Mouse (Mus musculus) midbrain, embryonic 10.5 days (tissue): ENCODE measurements at regions not wholly inside any gene's neighbourhood (a gene's known extent, or its start where the extent isn't known, plus 50 kb on each side); places are given as distances from the start of the nearest gene placed in this dataset.

ENCODE experiments used
- DNase-seq: peaks from one replicate; pipeline ENCODE4 v3.0.0-alpha.2; 2017; ENCODE audit warnings: low spot score
- H3K27ac ChIP-seq: fragments of 300-500 bp; sonication (generic); replicated peaks from 2 replicates; pipeline ENCODE4 v1.5.1; 2016; ENCODE audit warnings: mild to moderate bottlenecking
- H3K27me3 ChIP-seq: fragments of 300-500 bp; sonication (generic); 2 replicates; pipeline ENCODE4 v1.6.1; 2016; ENCODE audit warnings: low read depth, mild to moderate bottlenecking; ENCODE audit not compliant: poor library complexity, severe bottlenecking
- H3K36me3 ChIP-seq: fragments of 300-500 bp; sonication (generic); 2 replicates; pipeline ENCODE4 v1.6.1; 2016; ENCODE audit warnings: mild to moderate bottlenecking, moderate library complexity
- H3K4me1 ChIP-seq: fragments of 300-500 bp; sonication (generic); 2 replicates; pipeline ENCODE4 v1.6.1; 2016
- H3K4me3 ChIP-seq: fragments of 300-500 bp; sonication (generic); 2 replicates; pipeline ENCODE4 v1.5.1; 2016; ENCODE audit warnings: mild to moderate bottlenecking, moderate library complexity
- H3K9me3 ChIP-seq: fragments of 300-500 bp; sonication (generic); replicated peaks from 2 replicates; pipeline ENCODE4 v1.6.1; 2016; ENCODE audit warnings: mild to moderate bottlenecking
- WGBS: fragments of 180-500 bp; shearing (Covaris S2); methylation state at CpG from one replicate; pipeline ENCODE4 v1.1.7; 2016; 5-methylcytosine and 5-hydroxymethylcytosine counted together

DNA sequence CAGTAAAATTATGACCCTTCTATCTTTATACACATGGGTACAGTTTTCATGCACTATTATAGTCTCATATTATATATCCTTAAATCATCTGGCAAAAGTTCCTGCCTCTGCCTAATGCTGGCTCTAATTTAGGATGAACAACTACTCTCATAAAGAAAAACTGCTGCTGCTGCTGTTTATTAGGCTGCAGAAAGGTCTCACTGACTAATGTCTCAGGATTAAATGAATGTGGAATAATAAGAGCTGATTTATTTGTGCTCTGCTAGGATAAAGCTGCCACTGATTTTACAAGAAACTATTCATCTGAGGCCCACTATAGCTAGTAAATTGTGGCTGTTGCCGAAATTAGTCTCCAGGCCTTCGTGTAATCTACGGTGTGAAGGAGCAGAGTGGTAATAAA lies 590.0 kb downstream of the Psat1 start:
- H3K27ac ChIP-seq = no peak overlapping the region
- H3K4me1 ChIP-seq = no peaks in the 10 kb centered on the region
- H3K4me3 ChIP-seq = no peak overlapping the region
- no peaks in the 10 kb centered on the region for H3K36me3 ChIP-seq
- no peaks in the 10 kb centered on the region for H3K27me3 ChIP-seq
- DNase-seq = no peak
- WGBS = 91% methylated on average over 3 of the region's 3 CpGs
- H3K9me3 ChIP-seq = no peaks in the 10 kb centered on the region

DNA sequence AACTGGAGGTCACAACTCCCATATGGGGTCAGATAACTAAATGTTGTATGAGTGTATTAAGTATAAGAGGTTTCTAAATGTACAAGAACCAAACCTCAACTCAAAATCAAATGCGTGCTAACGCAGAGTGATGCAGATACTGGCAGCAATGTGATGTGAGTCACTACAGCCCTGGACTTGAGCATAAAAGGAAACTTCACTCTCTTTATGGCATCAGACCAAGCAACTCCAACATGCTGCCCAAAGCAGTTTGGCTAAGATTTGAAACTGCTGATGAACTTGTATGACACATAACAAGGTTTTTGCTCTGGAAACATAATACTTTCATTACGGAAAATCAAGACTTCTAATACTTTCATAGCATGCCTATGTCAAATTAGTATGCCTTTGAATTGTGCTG lies 598.8 kb downstream of the Psat1 start:
- DNase-seq = no peak
- H3K36me3 ChIP-seq = no peaks in the 10 kb centered on the region
- 93% methylated on average over 3 of the region's 3 CpGs for WGBS

DNA sequence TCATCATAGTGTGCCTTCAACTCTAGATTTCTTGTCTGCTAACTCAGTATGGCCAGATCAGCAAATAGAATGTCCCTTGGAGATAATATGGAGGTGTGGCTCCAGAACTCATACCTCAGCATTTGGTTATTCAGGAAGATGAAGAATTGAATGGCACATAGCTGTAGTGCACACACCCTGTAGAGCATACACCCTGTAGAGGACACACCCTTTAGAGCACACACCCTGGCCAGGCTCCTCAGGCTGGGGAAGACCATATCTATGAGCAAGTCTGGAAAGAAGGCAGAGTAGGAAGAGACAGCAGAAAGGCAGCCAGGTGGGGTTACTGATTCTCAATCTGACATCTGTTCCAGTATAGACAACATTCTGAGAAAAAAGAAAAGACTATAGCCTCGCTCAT lies 604.9 kb downstream of the Psat1 start:
- no peak for DNase-seq
- H3K4me3 ChIP-seq = no peak overlapping the region
- H3K36me3 ChIP-seq = no peaks in the 10 kb centered on the region
- H3K27ac ChIP-seq = no peak overlapping the region
- WGBS = 100% methylated on average over 1 of the region's 1 CpGs
- peaks cover 9% of the 10 kb centered on the region; the same call in 1 of the 2 replicates for H3K4me1 ChIP-seq
- no peaks in the 10 kb centered on the region for H3K27me3 ChIP-seq
- no peaks in the 10 kb centered on the region for H3K9me3 ChIP-seq

More for the DNA sequence above, 598.8 kb downstream of the Psat1 start:
- H3K27me3 ChIP-seq = no peaks in the 10 kb centered on the region
- no peak overlapping the region for H3K4me3 ChIP-seq
- no peaks in the 10 kb centered on the region for H3K4me1 ChIP-seq
- no peak overlapping the region for H3K27ac ChIP-seq
- no peaks in the 10 kb centered on the region for H3K9me3 ChIP-seq

DNA sequence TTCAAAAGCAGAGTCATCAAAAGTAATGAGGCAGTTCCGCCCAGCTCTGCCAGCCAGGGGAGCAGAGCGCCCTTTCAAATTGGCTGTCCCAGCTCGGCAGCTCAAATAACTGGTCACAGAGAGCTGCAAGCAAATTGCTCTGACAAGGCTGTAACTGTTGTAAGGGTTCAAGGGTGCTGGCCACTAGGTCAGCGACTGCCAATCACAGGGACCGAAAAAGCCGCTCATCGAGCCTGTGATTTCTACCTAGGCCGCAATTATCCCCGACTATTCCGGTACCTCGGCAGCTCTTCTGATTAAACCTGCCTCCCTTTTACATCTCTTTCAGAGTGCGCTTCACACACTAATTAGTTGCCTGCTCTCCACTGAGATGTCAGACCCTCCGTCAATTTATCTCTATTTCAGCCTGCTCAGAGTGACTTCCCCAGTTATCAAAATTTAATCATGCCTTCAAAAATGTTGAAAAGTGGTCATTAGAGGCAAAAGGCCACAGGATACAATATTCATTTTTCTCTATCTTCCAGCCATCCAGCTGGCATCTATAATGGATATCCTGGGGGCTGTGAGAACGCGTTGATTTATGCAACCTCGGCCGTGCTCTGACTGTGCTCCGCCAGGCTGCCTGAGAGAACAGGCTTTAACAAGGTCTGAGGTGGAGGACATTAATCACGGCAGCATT lies 606.7 kb downstream of the Psat1 start:
- no peak overlapping the region for H3K4me3 ChIP-seq
- H3K9me3 ChIP-seq = no peaks in the 10 kb centered on the region
- H3K4me1 ChIP-seq = peaks cover 9% of the 10 kb centered on the region; the same call in 1 of the 2 replicates
- H3K27ac ChIP-seq = no peak overlapping the region
- 65% methylated on average over 19 of the region's 19 CpGs for WGBS
- no peaks in the 10 kb centered on the region for H3K36me3 ChIP-seq
- no peaks in the 10 kb centered on the region for H3K27me3 ChIP-seq
- DNase-seq = no peak

DNA sequence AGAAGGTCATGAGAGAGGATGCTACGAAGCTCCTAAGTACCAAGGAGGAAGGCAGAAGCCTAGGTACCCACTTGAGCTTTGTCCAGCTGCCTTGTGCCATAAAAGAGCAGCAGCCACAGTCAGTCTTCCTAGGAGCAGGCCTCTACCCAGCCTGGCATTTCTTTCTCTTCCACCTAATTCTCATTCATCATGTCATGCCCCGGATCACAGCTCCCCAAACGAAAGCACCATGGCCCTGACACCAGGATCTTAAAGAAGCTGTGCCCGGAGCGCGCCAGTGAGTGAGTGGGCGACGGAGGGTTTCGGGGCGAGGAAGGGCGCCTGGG lies 607.2 kb downstream of the Psat1 start:
- DNase-seq = no peak
- no peaks in the 10 kb centered on the region for H3K27me3 ChIP-seq
- H3K9me3 ChIP-seq = no peaks in the 10 kb centered on the region
- WGBS = 69% methylated on average over 11 of the region's 11 CpGs
- no peak overlapping the region for H3K4me3 ChIP-seq
- H3K27ac ChIP-seq = no peak overlapping the region
- peaks cover 9% of the 10 kb centered on the region; the same call in 1 of the 2 replicates for H3K4me1 ChIP-seq
- no peaks in the 10 kb centered on the region for H3K36me3 ChIP-seq

DNA sequence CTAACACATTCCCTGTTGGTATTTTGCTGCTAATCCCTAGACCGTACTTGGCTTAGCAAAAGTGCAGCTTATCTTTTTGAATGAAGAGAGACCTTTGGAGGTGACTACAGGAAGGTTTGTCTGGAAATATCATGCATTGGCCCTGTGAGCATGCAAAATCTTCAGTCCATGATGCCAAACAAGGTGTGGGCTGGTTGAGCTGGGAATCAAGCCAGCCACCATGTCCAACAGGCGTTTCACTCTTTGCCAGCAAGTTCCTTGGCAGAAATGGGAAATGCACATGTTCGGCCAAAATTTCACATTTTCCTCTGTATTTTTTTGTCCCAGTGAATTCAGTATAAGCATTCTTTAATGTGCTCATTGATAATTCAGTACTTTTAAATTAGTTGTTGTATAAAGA lies 617.0 kb downstream of the Psat1 start:
- no peaks in the 10 kb centered on the region for H3K4me1 ChIP-seq
- WGBS = 84% methylated on average over 3 of the region's 3 CpGs
- H3K27me3 ChIP-seq = no peaks in the 10 kb centered on the region
- H3K4me3 ChIP-seq = no peak overlapping the region
- H3K27ac ChIP-seq = no peak overlapping the region
- H3K36me3 ChIP-seq = no peaks in the 10 kb centered on the region
- H3K9me3 ChIP-seq = no peaks in the 10 kb centered on the region
- DNase-seq = no peak

DNA sequence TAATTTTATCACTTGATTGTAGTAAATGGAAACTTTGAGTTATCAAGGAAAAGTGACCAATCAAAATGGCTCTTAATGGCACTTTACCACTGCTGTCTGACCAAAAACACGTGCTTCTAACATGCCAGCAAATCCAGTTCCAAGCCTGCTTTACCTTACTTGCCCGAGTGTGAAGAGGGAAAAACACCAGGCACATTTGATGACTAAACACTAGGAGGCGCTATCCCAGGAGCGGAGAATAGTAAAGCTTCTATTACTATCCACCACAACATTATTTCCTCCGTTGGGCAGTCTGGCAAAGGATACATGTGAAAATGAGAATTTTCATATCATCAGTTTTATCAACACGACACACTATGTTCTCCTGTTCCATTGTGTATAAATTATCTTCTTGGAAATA lies 647.7 kb downstream of the Psat1 start:
- H3K36me3 ChIP-seq = no peaks in the 10 kb centered on the region
- H3K27me3 ChIP-seq = no peaks in the 10 kb centered on the region
- H3K4me1 ChIP-seq = no peaks in the 10 kb centered on the region
- no peak for DNase-seq
- no peaks in the 10 kb centered on the region for H3K9me3 ChIP-seq
- no peak overlapping the region for H3K27ac ChIP-seq
- 44% methylated on average over 6 of the region's 6 CpGs for WGBS
- no peak overlapping the region for H3K4me3 ChIP-seq

DNA sequence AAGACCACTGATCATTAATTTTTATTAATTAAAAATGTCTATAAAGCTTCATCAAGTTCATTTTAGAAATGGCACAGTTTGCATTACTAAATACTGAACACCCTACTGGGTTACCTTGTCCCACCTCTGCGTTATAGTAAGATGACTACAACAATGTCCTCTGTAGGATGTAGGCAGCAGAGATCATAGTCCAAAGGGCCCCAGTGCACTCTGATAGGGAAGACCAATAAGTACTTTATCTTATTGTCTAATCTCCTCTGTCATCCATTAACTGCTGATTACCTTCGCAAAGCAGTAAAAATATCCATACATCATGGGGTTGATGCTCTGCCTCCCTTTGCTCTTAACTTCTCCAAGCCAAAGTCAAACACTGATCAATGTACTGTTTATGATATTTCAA lies 662.1 kb downstream of the Psat1 start:
- Histone ChIP-seq H3K27me3 (no peaks in the 10 kb centered on the region), H3K4me1 (no peaks in the 10 kb centered on the region), H3K4me3 (no peak overlapping the region), H3K36me3 (no peaks in the 10 kb centered on the region), H3K27ac (no peak overlapping the region), H3K9me3 (no peaks in the 10 kb centered on the region)
- no peak for DNase-seq
- WGBS = 92% methylated on average over 2 of the region's 2 CpGs

DNA sequence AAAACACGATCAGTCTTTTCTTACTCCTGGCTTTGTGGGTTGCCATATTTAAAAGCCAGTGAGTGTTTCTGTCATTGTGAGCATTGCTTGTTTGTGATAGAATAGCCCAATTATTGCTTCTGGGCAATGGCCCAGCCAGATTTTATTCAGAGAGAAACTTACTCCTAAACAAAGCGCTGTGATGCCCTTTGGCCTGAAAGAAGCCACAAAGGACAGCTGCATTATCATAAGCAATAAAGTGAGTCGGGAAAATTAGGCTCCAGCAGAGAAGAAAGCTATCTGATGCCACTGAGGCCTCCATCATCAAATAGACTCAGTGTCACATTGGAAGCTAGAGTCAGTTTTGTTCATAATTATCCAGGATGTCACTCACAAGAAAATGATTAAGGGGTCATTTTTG lies 644.9 kb upstream of the Tle4 start:
- Histone ChIP-seq H3K9me3 (no peaks in the 10 kb centered on the region), H3K27ac (no peak overlapping the region), H3K4me3 (no peak overlapping the region), H3K27me3 (no peaks in the 10 kb centered on the region), H3K36me3 (no peaks in the 10 kb centered on the region), H3K4me1 (no peaks in the 10 kb centered on the region)
- no peak for DNase-seq
- 67% methylated on average over 3 of the region's 3 CpGs for WGBS

DNA sequence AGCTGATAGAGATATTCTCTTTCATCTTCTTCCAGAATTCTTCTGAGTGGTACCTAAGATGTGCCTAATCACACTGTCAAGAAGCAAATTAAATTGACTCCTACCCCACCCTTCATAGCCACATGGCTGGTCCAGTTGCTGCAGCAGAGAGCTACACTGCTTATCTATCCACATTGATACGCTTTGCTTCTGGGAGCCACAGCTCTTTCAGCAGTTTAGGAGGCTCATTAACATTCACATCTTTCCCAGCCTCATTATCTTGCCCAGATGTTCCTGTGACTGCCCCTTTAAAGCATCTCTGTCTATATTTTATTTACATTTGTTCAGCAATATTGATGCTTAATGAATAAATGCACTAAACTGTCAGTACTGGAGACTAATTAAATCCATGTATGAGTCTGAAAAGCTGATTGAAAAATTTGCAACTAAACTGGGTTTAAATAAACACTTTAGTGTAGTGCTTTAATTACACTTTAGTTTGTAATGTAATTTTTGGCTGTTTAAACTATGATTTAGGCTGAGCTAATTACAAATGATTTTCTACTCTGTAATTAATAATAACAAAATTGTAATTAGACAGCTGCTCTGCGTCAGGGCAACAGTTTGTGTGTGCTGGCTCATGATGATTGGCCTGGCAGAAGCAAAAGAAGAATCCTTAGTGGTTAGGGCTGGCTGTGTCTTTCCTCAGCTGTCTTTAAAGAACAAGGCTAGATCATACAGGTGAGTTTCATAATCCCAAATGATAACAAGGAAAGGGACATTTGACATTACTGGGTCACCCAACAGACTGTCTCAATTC lies 632.5 kb upstream of the Tle4 start:
- no peak for DNase-seq
- H3K27ac ChIP-seq = no peak overlapping the region
- 84% methylated on average over 2 of the region's 2 CpGs for WGBS

DNA sequence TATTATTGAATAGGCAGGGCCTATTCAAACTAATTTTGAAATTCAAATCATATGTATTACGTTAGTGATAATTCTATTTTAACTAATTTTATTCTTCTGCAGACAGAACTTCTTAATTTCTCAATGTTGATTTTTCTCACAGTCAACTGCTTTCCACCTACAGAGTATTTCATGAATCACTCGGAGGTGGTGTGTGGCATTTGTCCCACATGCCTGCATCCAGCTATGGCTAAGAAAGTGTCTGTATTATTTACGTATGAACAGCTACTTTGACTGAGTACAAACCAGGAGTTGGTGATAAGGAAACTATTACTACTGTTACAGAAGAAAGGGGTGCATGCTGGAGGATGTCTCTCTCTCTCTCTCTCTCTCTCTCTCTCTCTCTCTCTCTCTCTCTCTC lies 619.5 kb upstream of the Tle4 start:
- Histone ChIP-seq H3K36me3 (no peaks in the 10 kb centered on the region), H3K9me3 (no peaks in the 10 kb centered on the region), H3K4me1 (no peaks in the 10 kb centered on the region), H3K4me3 (no peak overlapping the region), H3K27me3 (no peaks in the 10 kb centered on the region), H3K27ac (no peak overlapping the region)
- no peak for DNase-seq
- 90% methylated on average over 3 of the region's 3 CpGs for WGBS

More for the DNA sequence above, 632.5 kb upstream of the Tle4 start:
- H3K4me3 ChIP-seq = no peak overlapping the region
- peaks cover 4% of the 10 kb centered on the region for H3K4me1 ChIP-seq
- no peaks in the 10 kb centered on the region for H3K36me3 ChIP-seq
- no peaks in the 10 kb centered on the region for H3K9me3 ChIP-seq
- no peaks in the 10 kb centered on the region for H3K27me3 ChIP-seq

DNA sequence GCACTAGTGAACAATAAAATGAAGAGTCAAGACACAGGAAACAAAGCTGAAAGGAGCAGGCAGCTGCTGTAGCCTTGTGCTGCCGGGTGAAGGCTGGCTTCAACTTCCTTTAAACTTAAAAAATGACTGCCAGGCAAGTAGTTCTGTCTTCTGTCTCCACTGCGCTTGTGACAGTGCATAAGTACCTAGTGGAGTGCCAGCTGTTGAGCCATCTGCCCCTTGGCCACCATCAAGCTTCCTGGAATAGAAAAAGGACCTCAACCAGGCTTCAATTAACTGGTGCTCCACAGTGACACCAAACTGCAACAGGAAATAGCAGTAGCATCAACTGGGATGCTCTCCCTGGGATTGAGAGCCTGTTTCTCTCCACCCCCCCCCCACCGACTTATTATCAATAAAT lies 616.8 kb upstream of the Tle4 start:
- no peak overlapping the region for H3K27ac ChIP-seq
- 82% methylated on average over 3 of the region's 3 CpGs for WGBS
- no peaks in the 10 kb centered on the region for H3K4me1 ChIP-seq
- H3K27me3 ChIP-seq = no peaks in the 10 kb centered on the region
- H3K4me3 ChIP-seq = no peak overlapping the region
- no peaks in the 10 kb centered on the region for H3K9me3 ChIP-seq
- no peaks in the 10 kb centered on the region for H3K36me3 ChIP-seq
- no peak for DNase-seq

DNA sequence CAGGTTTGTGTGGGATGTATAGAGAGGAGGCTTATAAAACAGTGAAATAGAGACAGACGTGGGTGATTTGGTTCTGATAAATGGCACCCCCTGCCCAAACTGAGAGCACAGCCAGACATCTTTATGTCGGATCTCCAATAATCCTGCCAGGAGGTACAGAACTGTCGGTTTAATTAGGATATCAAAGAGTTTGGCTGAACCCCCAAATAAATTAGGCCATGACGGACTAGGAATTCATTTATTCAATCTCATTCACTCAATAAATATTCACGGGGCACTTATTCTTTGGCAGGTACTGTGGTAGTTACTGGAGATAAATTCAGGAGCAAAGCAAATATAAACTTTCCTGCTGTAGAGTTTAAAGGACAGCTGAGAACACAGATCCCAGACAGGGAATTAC lies 615.0 kb upstream of the Tle4 start:
- H3K27ac ChIP-seq = no peak overlapping the region
- H3K27me3 ChIP-seq = no peaks in the 10 kb centered on the region
- no peaks in the 10 kb centered on the region for H3K36me3 ChIP-seq
- no peaks in the 10 kb centered on the region for H3K9me3 ChIP-seq
- DNase-seq = no peak
- H3K4me3 ChIP-seq = no peak overlapping the region
- no peaks in the 10 kb centered on the region for H3K4me1 ChIP-seq
- 74% methylated on average over 5 of the region's 5 CpGs for WGBS
